Mouse (Mus musculus): Measurements from ENCODE around the gene Met. TPM values are rescaled to one million over a fixed set of nuclear protein-coding genes. Genes with fewer than 3 reads are reported as not detected.

The Met gene
- total and polyA plus RNA-seq, 2 experiments from 2014 or later = 1.1 to 4.5 TPM

DNA sequence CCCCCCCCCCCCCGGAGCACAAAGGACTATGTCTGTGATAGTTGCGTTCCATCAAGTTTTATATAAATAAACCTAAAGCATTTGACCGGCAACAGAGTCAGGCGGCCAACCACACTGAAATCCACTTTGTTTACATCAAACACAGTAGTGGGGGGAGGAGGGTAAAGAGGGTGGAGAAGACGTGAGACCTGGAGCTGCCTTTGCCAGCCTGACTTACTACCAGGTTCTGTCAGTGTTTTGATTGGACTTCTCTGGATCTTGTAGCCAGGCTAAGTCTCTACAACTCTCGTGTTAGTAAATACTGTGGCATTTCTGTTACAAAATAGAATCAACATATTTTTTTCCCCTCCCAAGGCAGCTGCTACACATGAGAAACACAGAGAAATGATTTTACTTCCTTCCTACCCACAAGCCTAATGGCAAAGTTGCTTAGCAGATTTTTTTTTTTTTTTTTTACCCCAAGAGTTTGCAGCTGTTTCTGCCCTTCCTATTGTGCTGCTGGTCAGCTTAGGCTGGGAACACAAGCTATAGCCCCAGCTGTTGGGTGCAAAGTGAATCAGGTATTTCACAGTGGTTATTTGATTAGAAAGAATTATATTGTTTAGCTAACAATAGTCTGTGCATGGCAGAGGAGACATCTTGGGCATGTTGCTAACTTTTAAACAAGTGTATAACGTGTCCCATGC, 52.3 kb downstream of the Met start:
- WGBS = 40% methylated on average over 7 of the region's 7 CpGs
- Histone ChIP-seq H3K9me3 (ENCODE audit: low read length) (no peaks in the 10 kb centered on the region), H3K9ac (replicated peaks; ENCODE audit: low read length) (no peak overlapping the region), H3K36me3 (ENCODE audit: insufficient read depth, low read length) (no peaks in the 10 kb centered on the region), H3K4me1 (ENCODE audit: insufficient read depth, low read length) (no peaks in the 10 kb centered on the region), H3K27me3 (ENCODE audit: insufficient read depth, low read length) (no peaks in the 10 kb centered on the region), H3K4me3 (ENCODE audit: low read length) (no peak overlapping the region), H3K4me2 (ENCODE audit: low read depth, low read length) (no peak overlapping the region), H3K27ac (no peak overlapping the region)
- ATAC-seq = no peak
- DNase-seq (ENCODE audit: low spot score) = no peak
- TF ChIP-seq CTCF (IDR thresholded peaks at IDR 0.05; ENCODE audit: low read depth) = no peak

GRCm38 (mm10) chr6:17521901-17522717, 58.5 kb downstream of the Met start:
- 31% methylated on average over 8 of the region's 8 CpGs for WGBS
- TF ChIP-seq CTCF (IDR thresholded peaks at IDR 0.05; ENCODE audit: low read depth) = no peak
- no peaks in the 10 kb centered on the region for H3K36me3 ChIP-seq (ENCODE audit: insufficient read depth, low read length)
- no peaks in the 10 kb centered on the region for H3K4me1 ChIP-seq (ENCODE audit: insufficient read depth, low read length)
- H3K9ac ChIP-seq (replicated peaks; ENCODE audit: low read length) = no peak overlapping the region
- no peak overlapping the region for H3K27ac ChIP-seq
- ATAC-seq = no peak
- H3K4me2 ChIP-seq (ENCODE audit: low read depth, low read length) = no peak overlapping the region
- no peaks in the 10 kb centered on the region for H3K27me3 ChIP-seq (ENCODE audit: insufficient read depth, low read length)
- H3K9me3 ChIP-seq (ENCODE audit: low read length) = no peaks in the 10 kb centered on the region
- no peak for DNase-seq (ENCODE audit: low spot score)
- no peak overlapping the region for H3K4me3 ChIP-seq (ENCODE audit: low read length)

DNA sequence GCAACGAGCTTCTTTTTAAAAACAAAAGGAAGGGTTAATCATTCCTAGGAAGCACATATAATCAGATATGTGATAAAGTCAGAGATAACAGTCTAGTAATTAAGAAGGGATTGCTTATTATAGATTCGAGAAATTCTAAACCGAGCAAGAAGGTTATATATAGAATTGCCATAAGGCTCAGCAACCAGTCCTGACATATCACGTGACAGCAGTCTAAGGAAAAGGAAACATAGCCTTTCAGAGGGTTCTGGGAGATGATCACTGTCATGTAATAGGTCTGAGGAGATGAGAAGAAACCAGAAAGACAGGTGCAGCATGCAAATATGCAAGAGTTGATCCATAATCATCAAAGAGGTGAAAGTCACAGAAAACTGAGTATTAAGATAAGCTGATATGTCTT, 59.3 kb downstream of the Met start:
- TF ChIP-seq CTCF (IDR thresholded peaks at IDR 0.05; ENCODE audit: low read depth) = no peak
- ATAC-seq = no peak
- 72% methylated on average over 4 of the region's 4 CpGs for WGBS
- no peaks in the 10 kb centered on the region for H3K27me3 ChIP-seq (ENCODE audit: insufficient read depth, low read length)
- H3K36me3 ChIP-seq (ENCODE audit: insufficient read depth, low read length) = no peaks in the 10 kb centered on the region
- no peak overlapping the region for H3K9ac ChIP-seq (replicated peaks; ENCODE audit: low read length)
- H3K4me3 ChIP-seq (ENCODE audit: low read length) = no peak overlapping the region
- no peaks in the 10 kb centered on the region for H3K9me3 ChIP-seq (ENCODE audit: low read length)
- no peaks in the 10 kb centered on the region for H3K4me1 ChIP-seq (ENCODE audit: insufficient read depth, low read length)
- H3K27ac ChIP-seq = no peak overlapping the region
- DNase-seq (ENCODE audit: low spot score) = no peak
- no peak overlapping the region for H3K4me2 ChIP-seq (ENCODE audit: low read depth, low read length)

DNA sequence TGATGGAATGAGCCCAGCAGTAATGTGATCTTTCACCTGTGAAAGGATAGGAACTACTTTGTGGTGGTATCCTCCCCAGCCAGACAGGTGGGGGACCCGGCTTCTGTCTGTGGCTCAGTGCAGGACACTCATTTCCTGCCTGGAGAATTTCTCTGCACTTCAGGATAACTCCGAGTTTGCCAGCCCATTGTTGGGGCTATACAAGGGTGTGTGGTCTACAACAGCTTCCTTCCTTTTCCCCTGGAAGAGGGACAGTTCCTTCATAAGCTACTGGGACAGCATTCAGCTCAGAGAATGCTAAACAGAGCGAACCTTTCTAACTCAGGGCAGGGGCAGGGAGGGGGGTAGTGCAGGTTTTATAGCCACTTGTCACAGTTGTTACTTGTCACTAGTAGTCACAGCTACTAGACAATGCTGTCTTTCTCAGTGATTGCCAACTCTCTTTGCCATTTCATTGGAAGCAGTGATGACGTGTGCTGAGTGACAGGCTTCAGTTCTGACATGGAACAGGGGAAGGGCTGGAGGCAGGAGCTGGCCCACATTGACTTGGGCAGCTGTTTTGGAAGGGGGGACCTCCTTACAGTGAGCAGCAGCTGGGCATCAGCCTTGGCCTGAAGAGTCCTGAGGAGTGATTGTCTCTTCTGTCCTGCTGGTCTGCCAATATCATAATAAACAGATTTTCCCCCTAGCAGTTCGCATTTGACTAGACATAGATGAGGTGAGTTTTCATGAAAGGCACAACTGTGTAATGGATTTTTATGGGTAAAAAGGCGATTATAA, 66.1 kb downstream of the Met start:
- Histone ChIP-seq H3K36me3 (ENCODE audit: insufficient read depth, low read length) (no peaks in the 10 kb centered on the region), H3K4me1 (ENCODE audit: insufficient read depth, low read length) (no peaks in the 10 kb centered on the region), H3K27ac (no peak overlapping the region), H3K4me2 (ENCODE audit: low read depth, low read length) (no peak overlapping the region), H3K9me3 (ENCODE audit: low read length) (no peaks in the 10 kb centered on the region), H3K27me3 (ENCODE audit: insufficient read depth, low read length) (no peaks in the 10 kb centered on the region), H3K9ac (replicated peaks; ENCODE audit: low read length) (no peak overlapping the region), H3K4me3 (ENCODE audit: low read length) (no peak overlapping the region)
- 61% methylated on average over 6 of the region's 6 CpGs for WGBS
- TF ChIP-seq CTCF (IDR thresholded peaks at IDR 0.05; ENCODE audit: low read depth) = no peak
- ATAC-seq (no peak), DNase-seq (ENCODE audit: low spot score) (no peak)

GRCm38 (mm10) chr6:17541615-17542014, 78.0 kb downstream of the Met start:
- Histone ChIP-seq H3K9me3 (ENCODE audit: low read length) (no peaks in the 10 kb centered on the region), H3K4me3 (ENCODE audit: low read length) (no peak overlapping the region), H3K4me2 (ENCODE audit: low read depth, low read length) (no peak overlapping the region), H3K9ac (replicated peaks; ENCODE audit: low read length) (no peak overlapping the region), H3K27ac (no peak overlapping the region), H3K4me1 (ENCODE audit: insufficient read depth, low read length) (no peaks in the 10 kb centered on the region), H3K36me3 (ENCODE audit: insufficient read depth, low read length) (no peaks in the 10 kb centered on the region), H3K27me3 (ENCODE audit: insufficient read depth, low read length) (no peaks in the 10 kb centered on the region)
- DNase-seq (ENCODE audit: low spot score) = no peak
- no peak for TF ChIP-seq CTCF (IDR thresholded peaks at IDR 0.05; ENCODE audit: low read depth)
- 93% methylated on average over 8 of the region's 8 CpGs for WGBS
- ATAC-seq = no peak

DNA sequence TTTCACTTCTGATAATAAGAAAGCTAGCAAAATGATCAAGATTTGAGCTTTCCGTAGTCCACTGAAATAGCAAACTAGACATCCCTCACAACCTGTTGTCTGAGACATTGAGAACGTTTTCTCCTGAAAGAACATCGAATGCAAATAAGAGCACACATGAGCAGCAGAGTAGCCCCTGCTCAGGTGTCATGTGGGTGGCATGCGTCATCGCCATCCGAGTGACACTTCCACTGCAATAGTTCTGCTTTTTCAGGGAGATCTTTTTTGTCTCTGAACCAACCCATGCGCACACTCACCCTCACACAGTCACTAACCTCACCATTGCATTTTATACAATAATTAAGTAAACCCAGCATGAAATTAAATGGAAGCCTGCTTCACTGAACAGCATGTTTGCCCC, 78.8 kb downstream of the Met start:
- Histone ChIP-seq H3K27me3 (ENCODE audit: insufficient read depth, low read length) (no peaks in the 10 kb centered on the region), H3K36me3 (ENCODE audit: insufficient read depth, low read length) (no peaks in the 10 kb centered on the region), H3K4me2 (ENCODE audit: low read depth, low read length) (no peak overlapping the region), H3K4me3 (ENCODE audit: low read length) (no peak overlapping the region), H3K4me1 (ENCODE audit: insufficient read depth, low read length) (no peaks in the 10 kb centered on the region), H3K27ac (no peak overlapping the region), H3K9ac (replicated peaks; ENCODE audit: low read length) (no peak overlapping the region), H3K9me3 (ENCODE audit: low read length) (no peaks in the 10 kb centered on the region)
- TF ChIP-seq CTCF (IDR thresholded peaks at IDR 0.05; ENCODE audit: low read depth) = no peak
- 86% methylated on average over 7 of the region's 7 CpGs for WGBS
- no peak for DNase-seq (ENCODE audit: low spot score)
- ATAC-seq = no peak
